Mouse (Mus musculus) liver, adult 2 months (tissue): ENCODE measurements around the gene 2210011C24Rik. TPM values are rescaled to one million over a fixed set of nuclear protein-coding genes. Genes with fewer than 3 reads are reported as not detected.
A peak's percentile ranks its signal among the peaks of the same experiment; 100 is the strongest.

Experiments used
- DNase-seq: peaks from one replicate; pipeline ENCODE4 v3.0.0-alpha.2; 2011; ENCODE audit warnings: low read depth, low spot score; ENCODE audit errors: extremely low read depth
- H3K27ac ChIP-seq: fragments of 200-500 bp; replicated peaks from 2 replicates; pipeline ENCODE4 v1.5.1; 2012; ENCODE audit warnings: low read depth, mild to moderate bottlenecking, control low read depth, inconsistent platforms, low read length; ENCODE audit not compliant: insufficient read depth
- H3K27me3 ChIP-seq: fragments of 200-500 bp; 2 replicates; pipeline ENCODE4 v1.6.1; 2012; ENCODE audit warnings: mild to moderate bottlenecking, moderate library complexity, low read length, inconsistent platforms; ENCODE audit not compliant: control insufficient read depth, insufficient read depth
- H3K36me3 ChIP-seq: fragments of 200-500 bp; 2 replicates; pipeline ENCODE4 v1.6.1; 2012; ENCODE audit warnings: low read length, inconsistent platforms; ENCODE audit not compliant: control insufficient read depth, insufficient read depth
- H3K4me1 ChIP-seq: fragments of 200-500 bp; 2 replicates; pipeline ENCODE4 v1.6.1; 2011; ENCODE audit warnings: low read length; ENCODE audit not compliant: control insufficient read depth, insufficient read depth
- H3K4me3 ChIP-seq: fragments of 200-500 bp; 2 replicates; pipeline ENCODE4 v1.5.1; 2011; ENCODE audit warnings: low read depth, mild to moderate bottlenecking, control low read depth, low read length, moderate library complexity; ENCODE audit not compliant: insufficient read depth
- H3K79me2 ChIP-seq: fragments of 200-500 bp; 2 replicates; pipeline ENCODE4 v1.6.1; 2012; ENCODE audit warnings: inconsistent platforms, mild to moderate bottlenecking, low read length, moderate library complexity; ENCODE audit not compliant: control insufficient read depth, insufficient read depth
- H3K9ac ChIP-seq: fragments of 200-500 bp; 2 replicates; pipeline ENCODE4 v1.6.1; 2012; ENCODE audit warnings: low read depth, mild to moderate bottlenecking, control low read depth, inconsistent platforms, low read length
- CTCF ChIP-seq: fragments of 200-500 bp; IDR thresholded peaks from 2 replicates; pipeline ENCODE4 v1.5.1; 2011; ENCODE audit warnings: low read depth, low read length, control low read depth
- POLR2A ChIP-seq: fragments of 200-500 bp; IDR thresholded peaks from 2 replicates; pipeline ENCODE4 v1.6.1; 2011; ENCODE audit warnings: low read length, control low read depth; ENCODE audit not compliant: insufficient read depth; ENCODE audit errors: extremely low read depth
- WGBS: fragments of 180-500 bp; shearing (Covaris S2); methylation state at CpG from one replicate; pipeline ENCODE4 v1.1.7; 2018; 5-methylcytosine and 5-hydroxymethylcytosine counted together
- polyA plus RNA-seq: library from polyadenylated mRNA; depleted of rRNA; stranded (reverse); fragments of >200 nt; gene quantifications from 2 replicates; pipeline ENCODE4 v1.2.3, GENCODE M21; 2012
- total RNA-seq: library from RNA; depleted of rRNA; stranded (reverse); fragments of >200 nt; gene quantifications from 2 replicates; pipeline ENCODE4 v1.2.3, GENCODE M21; 2014

Gene 2210011C24Rik
- total and polyA plus RNA-seq, 2 experiments: 0.28 to 0.34 TPM

- peaks cover 13% of the 10 kb centered on the region; the same call in 1 of the 2 replicates for H3K36me3 ChIP-seq
- H3K79me2 ChIP-seq: peaks cover 16% of the 10 kb centered on the region; the same call in 1 of the 2 replicates
- H3K4me1 ChIP-seq: peaks cover 10% of the 10 kb centered on the region
- no peak overlapping the region for H3K27ac ChIP-seq
- no peak overlapping the region for H3K9ac ChIP-seq
- no peak for DNase-seq
- WGBS: 30% methylated on average over 8 of the region's 8 CpGs
- no peaks in the 10 kb centered on the region for H3K27me3 ChIP-seq
- no peak overlapping the region for H3K4me3 ChIP-seq
- TF ChIP-seq POLR2A (no peak), CTCF (peak; percentile 27; the same call in 1 of the 2 replicates)
Measured at GRCm38 (mm10) chr8:83980845-83981244, 31.1 kb downstream of the 2210011C24Rik start.

- H3K9ac ChIP-seq: no peak overlapping the region
- no peak for DNase-seq
- no peak overlapping the region for H3K27ac ChIP-seq
- H3K36me3 ChIP-seq: peaks cover 11% of the 10 kb centered on the region; the same call in 1 of the 2 replicates
- TF ChIP-seq POLR2A: no peak
- TF ChIP-seq CTCF: no peak
- H3K27me3 ChIP-seq: no peaks in the 10 kb centered on the region
- H3K4me3 ChIP-seq: no peak overlapping the region
- H3K79me2 ChIP-seq: peaks cover 16% of the 10 kb centered on the region; the same call in 1 of the 2 replicates
- WGBS: 90% methylated on average over 1 of the region's 1 CpGs
- H3K4me1 ChIP-seq: peaks cover 10% of the 10 kb centered on the region
Measured at GRCm38 (mm10) chr8:83980250-83980649, 31.7 kb downstream of the 2210011C24Rik start.

GRCm38 (mm10) chr8:83978200-83978599, 33.8 kb downstream of the 2210011C24Rik start:
- Histone ChIP-seq H3K4me1 (peaks cover 15% of the 10 kb centered on the region), H3K27me3 (no peaks in the 10 kb centered on the region), H3K4me3 (no peak overlapping the region), H3K9ac (no peak overlapping the region), H3K79me2 (peaks cover 28% of the 10 kb centered on the region; the same call in 1 of the 2 replicates), H3K36me3 (peaks cover 5% of the 10 kb centered on the region; the same call in 1 of the 2 replicates), H3K27ac (no peak overlapping the region)
- TF ChIP-seq CTCF (no peak), POLR2A (no peak)
- 90% methylated on average over 9 of the region's 9 CpGs for WGBS
- no peak for DNase-seq

- H3K27me3 ChIP-seq: no peaks in the 10 kb centered on the region
- H3K4me1 ChIP-seq: peaks cover 15% of the 10 kb centered on the region
- TF ChIP-seq POLR2A (no peak), CTCF (no peak)
- peak; percentile 59 for DNase-seq
- no peak overlapping the region for H3K9ac ChIP-seq
- peak overlapping the region; percentile 40 for H3K27ac ChIP-seq
- H3K36me3 ChIP-seq: peaks cover 5% of the 10 kb centered on the region; the same call in 1 of the 2 replicates
- H3K4me3 ChIP-seq: no peak overlapping the region
- H3K79me2 ChIP-seq: peaks cover 32% of the 10 kb centered on the region; the same call in 1 of the 2 replicates
- 16% methylated on average over 6 of the region's 6 CpGs for WGBS
Measured at GRCm38 (mm10) chr8:83977646-83978045, 34.3 kb downstream of the 2210011C24Rik start.

GRCm38 (mm10) chr8:83976779-83977350, 35.1 kb downstream of the 2210011C24Rik start:
- 80% methylated on average over 5 of the region's 5 CpGs for WGBS
- TF ChIP-seq POLR2A (no peak), CTCF (peak; percentile 50)
- no peak for DNase-seq
- peak overlapping the region; percentile 40 for H3K27ac ChIP-seq
- H3K79me2 ChIP-seq: peaks cover 32% of the 10 kb centered on the region; the same call in 1 of the 2 replicates
- H3K4me3 ChIP-seq: no peak overlapping the region
- no peaks in the 10 kb centered on the region for H3K27me3 ChIP-seq
- peaks cover 5% of the 10 kb centered on the region; the same call in 1 of the 2 replicates for H3K36me3 ChIP-seq
- peaks cover 18% of the 10 kb centered on the region for H3K4me1 ChIP-seq
- H3K9ac ChIP-seq: no peak overlapping the region

GRCm38 (mm10) chr8:83976101-83976630, 35.8 kb downstream of the 2210011C24Rik start:
- Histone ChIP-seq H3K4me1 (peaks cover 24% of the 10 kb centered on the region), H3K27me3 (no peaks in the 10 kb centered on the region), H3K36me3 (peaks cover under 1% of the 10 kb centered on the region; the same call in 1 of the 2 replicates), H3K9ac (no peak overlapping the region), H3K4me3 (no peak overlapping the region), H3K27ac (no peak overlapping the region), H3K79me2 (peaks cover 32% of the 10 kb centered on the region; the same call in 1 of the 2 replicates)
- DNase-seq: peak; percentile 45
- TF ChIP-seq CTCF: peak; percentile 87
- no peak for TF ChIP-seq POLR2A
- WGBS: 47% methylated on average over 4 of the region's 4 CpGs
